Mouse (Mus musculus) lung, embryonic 14.5 days (tissue): ENCODE data around the gene Kremen1. TPM values are rescaled to one million over a fixed set of nuclear protein-coding genes. Genes with fewer than 3 reads are reported as not detected.

Experiments used
- ATAC-seq: fragments of 200-750 bp; cut with Nextera tagmentation; 2 replicates; pipeline ENCODE4 v1.8.0; 2017; ENCODE audit warnings: mild to moderate bottlenecking, moderate TSS enrichment, moderate library complexity; ENCODE audit not compliant: insufficient read depth
- DNase-seq: peaks from one replicate; pipeline ENCODE4 v3.0.0-alpha.2; 2015
- H3K27ac ChIP-seq: fragments of 300-500 bp; sonication (generic); 2 replicates; pipeline ENCODE4 v1.5.1; 2014; ENCODE audit warnings: low read depth, mild to moderate bottlenecking, moderate library complexity
- H3K27me3 ChIP-seq: fragments of 300-500 bp; sonication (generic); 2 replicates; pipeline ENCODE4 v1.6.1; 2014; ENCODE audit warnings: low read length, control low read depth; ENCODE audit not compliant: insufficient read depth
- H3K36me3 ChIP-seq: fragments of 300-500 bp; sonication (generic); 2 replicates; pipeline ENCODE4 v1.6.1; 2014; ENCODE audit warnings: control low read depth; ENCODE audit not compliant: insufficient read depth
- H3K4me1 ChIP-seq: fragments of 300-500 bp; sonication (generic); 2 replicates; pipeline ENCODE4 v1.6.1; 2014; ENCODE audit warnings: antibody characterized with exemption, control low read depth; ENCODE audit not compliant: insufficient read depth
- H3K4me2 ChIP-seq: fragments of 300-500 bp; sonication (generic); 2 replicates; pipeline ENCODE4 v1.6.1; 2014; ENCODE audit warnings: mild to moderate bottlenecking
- H3K4me3 ChIP-seq: fragments of 300-500 bp; sonication (generic); 2 replicates; pipeline ENCODE4 v1.5.1; 2014; ENCODE audit warnings: low read depth, low read length
- H3K9ac ChIP-seq: fragments of 300-500 bp; sonication (generic); 2 replicates; pipeline ENCODE4 v1.6.1; 2014
- H3K9me3 ChIP-seq: fragments of 300-500 bp; sonication (generic); 2 replicates; pipeline ENCODE4 v1.6.1; 2016; ENCODE audit warnings: low read depth, low read length, control low read depth
- CTCF ChIP-seq: IDR thresholded peaks from 2 replicates; pipeline ENCODE4 v1.5.1; 2016; ENCODE audit warnings: antibody characterized with exemption, low read depth
- WGBS: fragments of 180-500 bp; shearing (Covaris S2); extraction: QIAGEN DNeasy Blood & Tissue Kit; methylation state at CpG from one replicate; pipeline ENCODE4 v1.1.7; 2014; 5-methylcytosine and 5-hydroxymethylcytosine counted together
- polyA plus RNA-seq: library from polyadenylated mRNA; unstranded; fragments of >200 nt; fragmentation: Nextera tagmentation; extraction: Ambion mirVana; gene quantifications from 2 replicates; pipeline ENCODE4 v1.2.1, GENCODE M21; 2014

The Kremen1 gene
- polyA plus RNA-seq, 1 experiment from 2014 or later: 14.5 TPM

GRCm38 (mm10) chr11:5263078-5263730 is 1.8 kb upstream of the Kremen1 start:
- Histone ChIP-seq H3K9ac (no peak overlapping the region), H3K4me2 (no peak overlapping the region), H3K4me1 (no peaks in the 10 kb centered on the region), H3K9me3 (no peaks in the 10 kb centered on the region), H3K27ac (peak overlapping the region; percentile 21; the same call in 1 of the 2 replicates), H3K36me3 (no peaks in the 10 kb centered on the region), H3K4me3 (no peak overlapping the region), H3K27me3 (no peaks in the 10 kb centered on the region)
- ATAC-seq: no peak
- 46% methylated on average over 26 of the region's 26 CpGs for WGBS
- no peak for DNase-seq
- no peak for TF ChIP-seq CTCF

GRCm38 (mm10) chr11:5260942-5261459 is 357 bp downstream of the Kremen1 start:
- Histone ChIP-seq H3K4me3 (peak overlapping the region; percentile 80), H3K4me2 (peak overlapping the region; percentile 85), H3K9ac (peak overlapping the region; percentile 82), H3K27ac (peak overlapping the region; percentile 52), H3K9me3 (no peaks in the 10 kb centered on the region), H3K4me1 (0 out of 2 replicates have a peak, but pooled peaks cover 5% of the 10 kb centered on the region), H3K27me3 (no peaks in the 10 kb centered on the region), H3K36me3 (no peaks in the 10 kb centered on the region)
- peak; percentile 76 for DNase-seq
- no peak for TF ChIP-seq CTCF
- WGBS: 1% methylated on average over 42 of the region's 42 CpGs
- peak; percentile 58 for ATAC-seq

GRCm38 (mm10) chr11:5259944-5260598 is 1.3 kb downstream of the Kremen1 start:
- 38% methylated on average over 10 of the region's 10 CpGs for WGBS
- H3K36me3 ChIP-seq: no peaks in the 10 kb centered on the region
- no peaks in the 10 kb centered on the region for H3K9me3 ChIP-seq
- no peaks in the 10 kb centered on the region for H3K27me3 ChIP-seq
- DNase-seq (no peak), ATAC-seq (no peak)
- no peak overlapping the region for H3K9ac ChIP-seq
- 0 out of 2 replicates have a peak, but pooled peaks cover 7% of the 10 kb centered on the region for H3K4me1 ChIP-seq
- peak overlapping the region; percentile 85 for H3K4me2 ChIP-seq
- H3K27ac ChIP-seq: no peak overlapping the region
- peak overlapping the region; percentile 80 for H3K4me3 ChIP-seq
- no peak for TF ChIP-seq CTCF

GRCm38 (mm10) chr11:5258036-5258435 is 3.3 kb downstream of the Kremen1 start:
- H3K27ac ChIP-seq: no peak overlapping the region
- DNase-seq (no peak), ATAC-seq (no peak)
- no peaks in the 10 kb centered on the region for H3K36me3 ChIP-seq
- H3K4me3 ChIP-seq: no peak overlapping the region
- no peaks in the 10 kb centered on the region for H3K9me3 ChIP-seq
- H3K27me3 ChIP-seq: no peaks in the 10 kb centered on the region
- 94% methylated on average over 6 of the region's 6 CpGs for WGBS
- no peak for TF ChIP-seq CTCF
- H3K4me2 ChIP-seq: no peak overlapping the region
- H3K9ac ChIP-seq: no peak overlapping the region
- H3K4me1 ChIP-seq: 0 out of 2 replicates have a peak, but pooled peaks cover 7% of the 10 kb centered on the region

GRCm38 (mm10) chr11:5257151-5257862 is 4.1 kb downstream of the Kremen1 start:
- Histone ChIP-seq H3K36me3 (no peaks in the 10 kb centered on the region), H3K4me3 (no peak overlapping the region), H3K9ac (no peak overlapping the region), H3K4me2 (no peak overlapping the region), H3K27ac (no peak overlapping the region), H3K27me3 (no peaks in the 10 kb centered on the region), H3K9me3 (no peaks in the 10 kb centered on the region), H3K4me1 (0 out of 2 replicates have a peak, but pooled peaks cover 8% of the 10 kb centered on the region)
- ATAC-seq (no peak), DNase-seq (no peak)
- TF ChIP-seq CTCF: no peak
- 75% methylated on average over 13 of the region's 13 CpGs for WGBS

GRCm38 (mm10) chr11:5255509-5256014 is 5.8 kb downstream of the Kremen1 start:
- Histone ChIP-seq H3K27me3 (no peaks in the 10 kb centered on the region), H3K9ac (no peak overlapping the region), H3K4me2 (no peak overlapping the region), H3K4me3 (no peak overlapping the region), H3K27ac (no peak overlapping the region), H3K9me3 (no peaks in the 10 kb centered on the region), H3K4me1 (0 out of 2 replicates have a peak, but pooled peaks cover 10% of the 10 kb centered on the region), H3K36me3 (no peaks in the 10 kb centered on the region)
- no peak for ATAC-seq
- WGBS: 46% methylated on average over 9 of the region's 9 CpGs
- DNase-seq: peak; percentile 29
- TF ChIP-seq CTCF: no peak

- Histone ChIP-seq H3K9ac (no peak overlapping the region), H3K36me3 (no peaks in the 10 kb centered on the region), H3K4me3 (no peak overlapping the region), H3K4me2 (no peak overlapping the region), H3K9me3 (no peaks in the 10 kb centered on the region), H3K4me1 (0 out of 2 replicates have a peak, but pooled peaks cover 10% of the 10 kb centered on the region), H3K27me3 (no peaks in the 10 kb centered on the region), H3K27ac (no peak overlapping the region)
- ATAC-seq (no peak), DNase-seq (no peak)
- no peak for TF ChIP-seq CTCF
- WGBS: 75% methylated on average over 2 of the region's 2 CpGs
Observed at GRCm38 (mm10) chr11:5254016-5254415, 7.3 kb downstream of the Kremen1 start.
